Comparison of ENCODE assay signal across 14 mouse cellular contexts in the genomic region with DNA sequence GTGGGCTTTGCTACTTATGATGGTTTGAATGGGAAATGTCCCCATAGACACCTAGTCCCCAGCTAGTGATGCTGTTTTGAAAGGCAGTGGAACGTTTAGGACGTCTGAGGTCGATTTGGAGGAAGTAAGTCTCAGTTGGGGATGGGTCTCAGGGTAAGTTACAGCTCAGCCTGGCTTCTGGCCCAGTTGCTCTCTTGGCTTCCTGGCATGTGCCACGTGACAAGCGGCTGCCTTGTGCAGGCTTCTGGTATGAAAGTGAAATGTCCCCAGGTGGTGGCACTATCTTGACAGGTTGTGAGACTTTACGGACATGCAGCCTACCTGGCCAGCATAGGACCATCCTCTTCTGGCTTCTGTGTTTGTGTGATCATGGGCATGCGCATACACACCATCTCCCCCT. TPM values are rescaled to one million over a fixed set of nuclear protein-coding genes. Genes with fewer than 3 reads are reported as not detected.
DNase-seq lines count a peak whose midpoint lies in the region; ATAC-seq lines count a peak whose summit lies in the region.
"Had no signal": no experiment of that assay in that cellular context is flagged by ENCODE, and none has a peak within 500 bp of the region (broad histone marks: within the 10 kb centered on the region; RNA-seq: fewer than 3 reads in every experiment).

No protein-coding gene starts in this region.

- 74% methylated on average over 7 of the region's 7 CpGs for WGBS in forebrain, embryonic 15.5 days

- no peaks in the 10 kb centered on the region for H3K9me3 ChIP-seq in forebrain, embryonic 15.5 days
- H3K9me3 ChIP-seq: embryonic facial prominence, embryonic 13.5 days; liver, embryonic 15.5 days had no signal

- no peaks in the 10 kb centered on the region for H3K36me3 ChIP-seq in splenic B cell, adult 2 months (ENCODE audit: control insufficient read depth, insufficient read depth, low read length, poor library complexity, severe bottlenecking)
- H3K36me3 ChIP-seq in forebrain, embryonic 15.5 days: no peaks in the 10 kb centered on the region
- H3K36me3 ChIP-seq: embryonic facial prominence, embryonic 13.5 days; liver, embryonic 15.5 days had no signal

- H3K4me3 ChIP-seq in forebrain, embryonic 15.5 days: no peak overlapping the region
- H3K4me3 ChIP-seq: embryonic facial prominence, embryonic 13.5 days; heart, adult 2 months; liver, embryonic 15.5 days had no signal

- H3K27ac ChIP-seq in forebrain, embryonic 15.5 days (replicated peaks): no peak overlapping the region
- H3K27ac ChIP-seq: embryonic facial prominence, embryonic 13.5 days; heart, adult 2 months; liver, embryonic 15.5 days had no signal

- peak; percentile 25 for DNase-seq in layer of hippocampus, adult 9-11 months
- no peak for DNase-seq in layer of hippocampus, adult 18-20 months (ENCODE audit: low spot score in 2 of 2)
- peak; percentile 61 for DNase-seq in T-cell, adult 2 months (ENCODE audit: low spot score)
- DNase-seq in lung, adult 18-20 months: peak; percentile 69 to 72
- peak; percentile 57 for DNase-seq in splenic B cell, adult 2 months (ENCODE audit: low read depth, low spot score)
- no peak for DNase-seq in gastrocnemius, postnatal 4 days (ENCODE audit: low spot score in 2 of 2)
- no peak for DNase-seq in yolk sac, embryonic 10.5 days (ENCODE audit: low spot score)

- no peak overlapping the region for H3K4me2 ChIP-seq in forebrain, embryonic 15.5 days (replicated peaks)
- H3K4me2 ChIP-seq: embryonic facial prominence, embryonic 13.5 days; liver, embryonic 15.5 days had no signal

- no peaks in the 10 kb centered on the region for H3K4me1 ChIP-seq in forebrain, embryonic 15.5 days

- ATAC-seq in forebrain, embryonic 15.5 days (replicated peaks): no peak

- no peak overlapping the region for H3K9ac ChIP-seq in forebrain, embryonic 15.5 days (replicated peaks)
- H3K9ac ChIP-seq: embryonic facial prominence, embryonic 13.5 days; liver, embryonic 15.5 days had no signal

- no peaks in the 10 kb centered on the region for H3K27me3 ChIP-seq in splenic B cell, adult 2 months (ENCODE audit: control insufficient read depth, insufficient read depth, low read length, poor library complexity, severe bottlenecking)
- no peaks in the 10 kb centered on the region for H3K27me3 ChIP-seq in forebrain, embryonic 15.5 days
- H3K27me3 ChIP-seq: embryonic facial prominence, embryonic 13.5 days had no signal

RNA-seq across cellular contexts. Expression of a gene that starts 12.5 kb away (rescaled TPM):
- not detected for total RNA-seq in layer of hippocampus, adult 18-20 months (2021)
- under 1 TPM in 1 of 2 experiments, not detected in 1; 0.62 TPM for total RNA-seq in gastrocnemius, postnatal 4 days (2021)
- polyA plus RNA-seq in forebrain, embryonic 15.5 days (2015; fragmentation: Nextera tagmentation; extraction: Ambion mirVana): not detected in 2 replicates
- total RNA-seq: layer of hippocampus, postnatal 10 days had no signal
- polyA plus RNA-seq: embryonic facial prominence, embryonic 13.5 days had no signal

RNA-seq across cellular contexts. Expression of a gene that starts 26.0 kb away (rescaled TPM):
- total RNA-seq in layer of hippocampus, adult 18-20 months (2021): under 1 TPM; 0.84 to 0.99 TPM
- total RNA-seq in gastrocnemius, postnatal 4 days (2021): under 1 TPM in 1 of 2 experiments, not detected in 1; 0.62 TPM
- polyA plus RNA-seq in forebrain, embryonic 15.5 days (2015; fragmentation: Nextera tagmentation; extraction: Ambion mirVana): 1.8 and 2.0 TPM in 2 replicates
- total RNA-seq: heart, adult 2 months had no signal
- polyA plus RNA-seq: heart, adult 2 months; stomach, embryonic 14.5 days had no signal

RNA-seq across cellular contexts. Expression of a gene that starts 50.2 kb away (rescaled TPM):
- total RNA-seq in layer of hippocampus, adult 18-20 months (2021): under 1 TPM; 0.45 to 0.66 TPM
- total RNA-seq in gastrocnemius, postnatal 4 days (2021): 1 to 10 TPM; 2.8 to 4.2 TPM
- polyA plus RNA-seq in forebrain, embryonic 15.5 days (2015; fragmentation: Nextera tagmentation; extraction: Ambion mirVana): 0.56 and 0.64 TPM in 2 replicates
- polyA plus RNA-seq: neural tube, embryonic 11.5 days had no signal

Comparison
In these comparisons a context has a peak if more than half of its experiments do, and no peak if none do; other contexts are left out.
1. DNase-seq: peak in layer of hippocampus, adult 9-11 months (single experiment), T-cell, adult 2 months (single experiment), lung, adult 18-20 months (2 of 2) and splenic B cell, adult 2 months (single experiment); none in layer of hippocampus, adult 18-20 months (0 of 2), gastrocnemius, postnatal 4 days (0 of 2) and yolk sac, embryonic 10.5 days (single experiment).